Mouse (Mus musculus): ENCODE data around the gene Cox20. TPM values are rescaled to one million over a fixed set of nuclear protein-coding genes. Genes with fewer than 3 reads are reported as not detected.

Cox20 gene
- polyA plus RNA-seq (2017; shearing (Covaris generic)), result 120 TPM

DNA sequence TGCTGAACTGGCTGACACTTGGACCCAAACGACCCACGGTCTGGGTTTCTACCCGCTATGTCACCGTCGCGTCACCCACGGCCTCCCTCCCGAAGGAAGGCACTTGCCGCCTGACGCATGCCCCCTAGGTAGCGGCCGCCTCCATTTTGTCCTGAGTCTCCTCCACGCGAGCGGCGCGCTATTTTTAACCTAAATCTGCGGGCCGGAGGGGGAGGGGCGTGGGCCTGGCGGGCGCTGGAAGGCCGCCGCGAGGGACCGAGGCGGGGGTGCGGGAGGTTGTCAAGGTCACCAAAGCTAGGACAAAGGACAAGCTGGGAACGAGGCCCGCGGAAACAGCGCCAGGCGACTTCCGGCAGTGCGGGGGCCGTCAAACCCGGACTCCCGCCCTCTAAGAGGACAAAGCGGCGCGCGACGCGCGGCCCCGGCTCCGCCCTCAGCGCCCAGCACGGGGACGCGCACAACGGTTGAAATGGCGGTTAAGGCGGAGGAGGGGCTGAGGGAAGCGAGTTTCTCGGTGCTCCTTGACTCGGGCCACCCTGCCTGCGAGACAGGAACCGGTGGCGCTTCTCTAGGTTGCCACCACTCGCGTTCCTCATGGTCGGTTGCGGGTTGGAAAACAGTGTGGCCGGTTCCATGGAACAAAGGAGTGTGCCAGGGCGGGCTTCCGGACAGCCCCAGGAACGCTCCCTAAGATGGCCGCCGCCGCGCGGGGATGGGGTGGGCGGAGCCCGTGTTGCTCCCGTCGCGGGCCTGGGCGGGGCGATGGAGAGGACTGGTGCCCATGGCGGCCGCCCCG lies at the start of gene Cox20:
TSS of gene Cox20 (plus strand) at position 742 of the 796 bp plus-strand sequence.

DNA sequence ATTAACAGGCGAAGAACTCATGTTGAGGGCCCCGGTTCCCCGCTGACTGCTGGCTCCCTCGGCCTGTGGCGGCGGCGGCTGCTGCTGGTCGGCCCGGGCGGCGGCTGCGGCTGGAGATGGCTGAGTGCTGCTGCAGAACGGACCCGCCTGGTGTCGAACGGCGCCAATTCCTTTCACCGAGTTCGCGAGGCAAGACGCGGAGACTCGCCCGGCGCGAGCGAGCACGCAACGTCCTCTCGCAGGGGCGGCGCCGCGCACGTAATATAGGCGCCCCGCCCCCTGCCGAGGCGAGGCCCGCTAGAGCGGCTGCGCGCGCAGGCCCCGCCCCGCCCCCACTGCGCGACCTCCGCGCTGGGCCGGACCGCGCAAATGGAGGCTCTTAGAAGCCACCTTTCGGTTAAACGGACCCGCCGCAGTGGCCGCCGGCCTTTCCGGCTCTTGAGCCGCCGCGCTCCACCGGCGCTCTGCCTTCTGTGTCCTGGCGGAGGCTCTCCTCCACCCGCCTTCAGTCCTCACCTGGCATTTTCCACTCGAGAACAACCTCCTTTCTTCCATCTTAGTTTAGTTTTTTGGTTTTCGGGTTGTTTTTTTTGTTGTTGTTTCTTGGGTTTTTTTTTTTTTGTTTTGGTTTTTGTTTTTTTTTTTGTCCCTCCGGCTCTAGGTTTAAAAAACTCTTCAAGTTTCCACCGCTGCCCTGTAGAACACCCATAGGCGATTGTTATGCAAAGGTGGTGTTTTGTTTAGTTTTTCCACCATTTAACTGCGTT lies 18.8 kb downstream of the Cox20 start, which contains the start of gene Hnrnpu:
TSS of gene Hnrnpu (minus strand) at position 247 of the 767 bp plus-strand sequence.

Other genes starting within 250 kb of the Cox20 start
- 38.2 TPM for gene Desi2, start 131.7 kb upstream of the Cox20 start, polyA plus RNA-seq (2017; shearing (Covaris generic))
- gene Hnrnpu, start 18.7 kb downstream of the Cox20 start, polyA plus RNA-seq (2017; shearing (Covaris generic)), result 907 TPM
- gene Efcab2, start 87.0 kb downstream of the Cox20 start, polyA plus RNA-seq (2017; shearing (Covaris generic)), result 3.0 TPM
- gene Kif26b, start 210.0 kb downstream of the Cox20 start, polyA plus RNA-seq (2017; shearing (Covaris generic)), result not detected

Measured in effector memory CD4-positive, alpha-beta T cell, adult 5 months (primary cell).